Mouse (Mus musculus): ENCODE measurements around the gene Jam3. TPM values are rescaled to one million over a fixed set of nuclear protein-coding genes. Genes with fewer than 3 reads are reported as not detected.

The Jam3 gene
- total and polyA plus RNA-seq, 3 experiments, result 0.43 TPM; not detected in 2

DNA sequence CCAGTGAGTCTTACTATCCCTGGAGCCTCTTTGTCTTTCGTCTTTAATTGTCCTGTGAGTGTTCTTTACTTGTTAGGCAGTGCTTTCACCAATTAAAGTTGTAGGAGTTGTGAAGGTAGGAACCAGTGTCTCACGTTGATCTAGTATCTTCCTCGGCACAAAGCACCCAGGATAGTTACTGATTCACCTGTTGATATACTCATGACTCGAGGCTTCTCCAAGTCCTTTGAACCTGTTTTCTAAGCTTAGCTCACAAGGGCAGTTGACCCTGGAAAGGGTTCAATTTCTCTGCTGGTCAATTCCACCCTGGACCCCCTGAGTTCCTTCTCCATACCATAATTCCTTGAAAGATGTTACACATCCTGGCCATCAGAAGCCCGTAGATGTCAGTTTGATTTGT, 26.9 kb upstream of the Jam3 start:
- no peak overlapping the region for H3K4me3 ChIP-seq (ENCODE audit: control insufficient read depth in 1 of 2, insufficient read depth in 1 of 2, low read depth in 2 of 2, low read length in 2 of 2)
- no peaks in the 10 kb centered on the region for H3K79me2 ChIP-seq (ENCODE audit: control insufficient read depth, insufficient read depth, low read length, poor library complexity)
- no peaks in the 10 kb centered on the region for H3K27me3 ChIP-seq (ENCODE audit: control insufficient read depth in 1 of 2, insufficient read depth in 2 of 2, low read length in 2 of 2)
- DNase-seq (ENCODE audit: low read depth, low spot score), result no peak
- TF ChIP-seq CTCF (IDR thresholded peaks at IDR 0.05 in 2 of 3, conservative IDR thresholded peaks at IDR 0.05 in 1 of 3; ENCODE audit: control insufficient read depth in 1 of 3, insufficient read depth in 1 of 3, low read depth in 2 of 3, low read length in 3 of 3, poor library complexity in 1 of 3, severe bottlenecking in 1 of 3) (no peak), SIN3A (IDR thresholded peaks at IDR 0.05; ENCODE audit: low read length) (no peak), EP300 (IDR thresholded peaks at IDR 0.05; ENCODE audit: low read depth in 1 of 2, low read length in 2 of 2) (no peak), ZNF384 (IDR thresholded peaks at IDR 0.05; ENCODE audit: low read depth, low read length) (no peak), ETS1 (IDR thresholded peaks at IDR 0.05; ENCODE audit: low read depth, low read length) (no peak), TAL1 (IDR thresholded peaks at IDR 0.05; ENCODE audit: low read length) (no peak), ZKSCAN1 (IDR thresholded peaks at IDR 0.05; ENCODE audit: low read depth, low read length) (no peak), TBP (IDR thresholded peaks at IDR 0.05; ENCODE audit: low read depth, low read length) (no peak), SMC3 (IDR thresholded peaks at IDR 0.05; ENCODE audit: low read depth, low read length) (no peak), MEF2A (IDR thresholded peaks at IDR 0.05; ENCODE audit: extremely low read depth, insufficient replicate concordance, low read depth, low read length, poor library complexity, severe bottlenecking) (no peak), MYB (IDR thresholded peaks at IDR 0.05; ENCODE audit: low read depth, low read length) (no peak)
- H3K4me1 ChIP-seq (ENCODE audit: control insufficient read depth in 1 of 2, insufficient read depth in 2 of 2, low read length in 2 of 2), result no peaks in the 10 kb centered on the region
- no peaks in the 10 kb centered on the region for H3K36me3 ChIP-seq (ENCODE audit: control insufficient read depth in 1 of 2, insufficient read depth in 2 of 2, low read length in 2 of 2)
- H3K9ac ChIP-seq (ENCODE audit: control insufficient read depth, low read depth, low read length, poor library complexity, severe bottlenecking), result no peak overlapping the region
- no peaks in the 10 kb centered on the region for H3K9me3 ChIP-seq (replicated peaks; ENCODE audit: insufficient read depth, low read length)
- no peak overlapping the region for H3K27ac ChIP-seq (ENCODE audit: control insufficient read depth, low read depth, low read length)

DNA sequence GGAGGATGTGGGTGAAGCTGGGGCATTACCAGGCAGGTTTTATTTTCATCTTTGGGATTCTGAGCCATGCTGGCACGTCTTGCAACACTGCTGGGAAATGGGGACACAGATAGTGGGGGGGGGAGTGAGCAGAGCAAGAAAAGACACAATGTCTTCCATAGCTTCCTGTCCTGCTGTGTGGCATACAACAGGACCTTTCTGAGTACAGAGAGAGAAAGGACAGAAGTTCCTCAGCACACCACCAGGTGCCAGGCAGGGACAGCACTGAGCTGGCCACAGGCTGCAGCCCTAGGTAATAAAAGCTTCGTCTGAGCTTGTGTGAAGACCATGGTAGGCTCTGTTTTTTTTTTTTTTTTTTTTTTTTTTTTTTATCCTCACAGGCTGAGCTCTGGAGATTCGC, 25.3 kb upstream of the Jam3 start:
- H3K36me3 ChIP-seq (ENCODE audit: control insufficient read depth in 1 of 2, insufficient read depth in 2 of 2, low read length in 2 of 2), result no peaks in the 10 kb centered on the region
- no peak overlapping the region for H3K4me3 ChIP-seq (ENCODE audit: control insufficient read depth in 1 of 2, insufficient read depth in 1 of 2, low read depth in 2 of 2, low read length in 2 of 2)
- H3K79me2 ChIP-seq (ENCODE audit: control insufficient read depth, insufficient read depth, low read length, poor library complexity), result no peaks in the 10 kb centered on the region
- H3K27ac ChIP-seq (ENCODE audit: control insufficient read depth, low read depth, low read length), result no peak overlapping the region
- H3K9ac ChIP-seq (ENCODE audit: control insufficient read depth, low read depth, low read length, poor library complexity, severe bottlenecking), result no peak overlapping the region
- H3K9me3 ChIP-seq (replicated peaks; ENCODE audit: insufficient read depth, low read length), result no peaks in the 10 kb centered on the region
- no peaks in the 10 kb centered on the region for H3K27me3 ChIP-seq (ENCODE audit: control insufficient read depth in 1 of 2, insufficient read depth in 2 of 2, low read length in 2 of 2)
- no peak for DNase-seq (ENCODE audit: low read depth, low spot score)
- TF ChIP-seq USF2 (IDR thresholded peaks at IDR 0.05; ENCODE audit: borderline replicate concordance in 1 of 2, insufficient read depth in 1 of 2, low read depth in 1 of 2, low read length in 2 of 2) (no peak), GATA1 (IDR thresholded peaks at IDR 0.05; ENCODE audit: low read depth, low read length) (no peak), ETS1 (IDR thresholded peaks at IDR 0.05; ENCODE audit: low read depth, low read length) (no peak), BHLHE40 (IDR thresholded peaks at IDR 0.05; ENCODE audit: borderline replicate concordance, low read depth, low read length) (no peak)
- no peaks in the 10 kb centered on the region for H3K4me1 ChIP-seq (ENCODE audit: control insufficient read depth in 1 of 2, insufficient read depth in 2 of 2, low read length in 2 of 2)

DNA sequence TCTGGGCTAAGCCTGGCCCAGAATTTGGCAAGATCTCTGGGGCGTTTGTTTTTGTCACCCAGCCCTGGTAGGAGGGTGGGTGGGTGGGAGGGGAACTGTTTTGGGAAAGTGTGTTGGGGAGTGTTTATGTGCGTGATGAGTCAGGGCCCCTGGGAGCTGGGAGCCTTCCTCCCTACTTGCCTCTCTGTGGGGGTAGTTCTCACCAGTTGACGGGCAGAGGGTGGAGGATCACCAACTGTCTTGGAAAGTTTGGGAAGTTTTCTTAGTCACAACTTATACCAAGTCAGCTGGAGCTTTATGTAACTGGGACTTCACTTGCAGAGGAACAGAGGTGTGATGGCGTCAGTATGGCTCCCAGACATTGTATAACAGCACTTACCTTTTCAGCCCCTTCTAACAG, 23.7 kb upstream of the Jam3 start:
- Histone ChIP-seq H3K9ac (ENCODE audit: control insufficient read depth, low read depth, low read length, poor library complexity, severe bottlenecking) (no peak overlapping the region), H3K4me3 (ENCODE audit: control insufficient read depth in 1 of 2, insufficient read depth in 1 of 2, low read depth in 2 of 2, low read length in 2 of 2) (no peak overlapping the region), H3K36me3 (ENCODE audit: control insufficient read depth in 1 of 2, insufficient read depth in 2 of 2, low read length in 2 of 2) (no peaks in the 10 kb centered on the region), H3K4me1 (ENCODE audit: control insufficient read depth in 1 of 2, insufficient read depth in 2 of 2, low read length in 2 of 2) (no peaks in the 10 kb centered on the region), H3K27me3 (ENCODE audit: control insufficient read depth in 1 of 2, insufficient read depth in 2 of 2, low read length in 2 of 2) (no peaks in the 10 kb centered on the region), H3K79me2 (ENCODE audit: control insufficient read depth, insufficient read depth, low read length, poor library complexity) (no peaks in the 10 kb centered on the region), H3K27ac (ENCODE audit: control insufficient read depth, low read depth, low read length) (no peak overlapping the region), H3K9me3 (replicated peaks; ENCODE audit: insufficient read depth, low read length) (no peaks in the 10 kb centered on the region)
- DNase-seq (ENCODE audit: low read depth, low spot score), result no peak
- no peak for TF ChIP-seq EP300 (IDR thresholded peaks at IDR 0.05; ENCODE audit: low read depth in 1 of 2, low read length in 2 of 2)
- TF ChIP-seq USF2 (IDR thresholded peaks at IDR 0.05; ENCODE audit: borderline replicate concordance in 1 of 2, insufficient read depth in 1 of 2, low read depth in 1 of 2, low read length in 2 of 2), result no peak
- no peak for TF ChIP-seq MEF2A (IDR thresholded peaks at IDR 0.05; ENCODE audit: extremely low read depth, insufficient replicate concordance, low read depth, low read length, poor library complexity, severe bottlenecking)
- TF ChIP-seq SIN3A (IDR thresholded peaks at IDR 0.05; ENCODE audit: low read length), result no peak
- TF ChIP-seq TAL1 (IDR thresholded peaks at IDR 0.05; ENCODE audit: low read length), result no peak
- TF ChIP-seq USF1 (IDR thresholded peaks at IDR 0.05; ENCODE audit: low read depth, low read length), result no peak
- TF ChIP-seq MAFK (IDR thresholded peaks at IDR 0.05; ENCODE audit: borderline replicate concordance, low read depth, low read length), result no peak
- no peak for TF ChIP-seq MXI1 (IDR thresholded peaks at IDR 0.05; ENCODE audit: low read depth, low read length)
- no peak for TF ChIP-seq NELFE (IDR thresholded peaks at IDR 0.05; ENCODE audit: low read depth, low read length)
- no peak for TF ChIP-seq TBP (IDR thresholded peaks at IDR 0.05; ENCODE audit: low read depth, low read length)
- no peak for TF ChIP-seq KAT2A (conservative IDR thresholded peaks at IDR 0.05; ENCODE audit: low read depth, low read length)
- TF ChIP-seq POLR2AphosphoS5 (IDR thresholded peaks at IDR 0.05; ENCODE audit: borderline replicate concordance, low read depth, low read length), result no peak
